Mouse (Mus musculus) T-cell, adult 2 months (primary cell): Measurements from ENCODE around the gene Osbpl9.

Source experiments
- DNase-seq: peaks from one replicate; pipeline ENCODE4 v3.0.0; 2022; ENCODE audit warnings: low spot score

Gene Osbpl9

GRCm38 (mm10) chr4:109105254-109105653, 96.8 kb downstream of the Osbpl9 start:
- DNase-seq = no peak

GRCm38 (mm10) chr4:109103145-109103883, 98.8 kb downstream of the Osbpl9 start:
- DNase-seq = no peak

- peak; percentile 69 for DNase-seq
Measured at GRCm38 (mm10) chr4:109102574-109102973, 99.5 kb downstream of the Osbpl9 start.

- DNase-seq = no peak
Measured at GRCm38 (mm10) chr4:109098861-109099260, 103.2 kb downstream of the Osbpl9 start.

- DNase-seq = no peak
Measured at GRCm38 (mm10) chr4:109094269-109094668, 107.8 kb downstream of the Osbpl9 start.

- no peak for DNase-seq
Measured at GRCm38 (mm10) chr4:109092344-109092743, 109.7 kb downstream of the Osbpl9 start.

- no peak for DNase-seq
Measured at GRCm38 (mm10) chr4:109091241-109091777, 110.8 kb downstream of the Osbpl9 start.

GRCm38 (mm10) chr4:109089999-109090398, 112.1 kb downstream of the Osbpl9 start:
- no peak for DNase-seq

GRCm38 (mm10) chr4:109089171-109089570, 112.9 kb downstream of the Osbpl9 start:
- DNase-seq = no peak

- DNase-seq = no peak
Measured at GRCm38 (mm10) chr4:109080118-109080517, 122.0 kb downstream of the Osbpl9 start.

GRCm38 (mm10) chr4:109079676-109080075, 122.4 kb downstream of the Osbpl9 start:
- DNase-seq = peak; percentile 76

- DNase-seq = no peak
Measured at GRCm38 (mm10) chr4:109078941-109079340, 123.1 kb downstream of the Osbpl9 start.

GRCm38 (mm10) chr4:109073296-109073695, 128.8 kb downstream of the Osbpl9 start:
- DNase-seq = no peak

GRCm38 (mm10) chr4:109072891-109073290, 129.2 kb downstream of the Osbpl9 start:
- DNase-seq = no peak

GRCm38 (mm10) chr4:109065714-109066113, 136.4 kb downstream of the Osbpl9 start:
- no peak for DNase-seq

- DNase-seq = no peak
Measured at GRCm38 (mm10) chr4:109064941-109065340, 137.1 kb downstream of the Osbpl9 start.

GRCm38 (mm10) chr4:109059255-109059821, 142.7 kb downstream of the Osbpl9 start:
- no peak for DNase-seq

- DNase-seq = no peak
Measured at GRCm38 (mm10) chr4:109057640-109058039, 144.4 kb downstream of the Osbpl9 start.

- no peak for DNase-seq
Measured at GRCm38 (mm10) chr4:109056351-109056750, 145.7 kb downstream of the Osbpl9 start.

- no peak for DNase-seq
Measured at GRCm38 (mm10) chr4:109054003-109054402, 148.1 kb downstream of the Osbpl9 start.

GRCm38 (mm10) chr4:109052282-109052681, 149.8 kb downstream of the Osbpl9 start:
- no peak for DNase-seq

- DNase-seq = no peak
Measured at GRCm38 (mm10) chr4:109048258-109048657, 153.8 kb downstream of the Osbpl9 start.

GRCm38 (mm10) chr4:109043756-109044155, 158.3 kb downstream of the Osbpl9 start:
- no peak for DNase-seq
